Mouse (Mus musculus): ENCODE results near the gene Fezf2. TPM values are rescaled to one million over a fixed set of nuclear protein-coding genes. Genes with fewer than 3 reads are reported as not detected.

Fezf2 gene
- polyA plus RNA-seq, 1 experiment from 2014 or later = 2.8 TPM

- Histone ChIP-seq H3K4me1 (peaks cover 50% of the 10 kb centered on the region), H3K9me3 (no peaks in the 10 kb centered on the region), H3K27me3 (replicated peaks; ENCODE audit: low read depth, poor library complexity, severe bottlenecking) (peaks cover 100% of the 10 kb centered on the region), H3K27ac (replicated peaks) (no peak overlapping the region), H3K4me3 (peak overlapping the region; percentile 50), H3K36me3 (replicated peaks) (no peaks in the 10 kb centered on the region)
- DNase-seq (ENCODE audit: low spot score) = peak; percentile 46
- under 1% methylated on average over 19 of the region's 19 CpGs for WGBS
Observed at GRCm38 (mm10) chr14:12340238-12341074, 7.5 kb downstream of the Fezf2 start.

GRCm38 (mm10) chr14:12338811-12339565, 9.0 kb downstream of the Fezf2 start:
- 1% methylated on average over 10 of the region's 10 CpGs for WGBS
- no peaks in the 10 kb centered on the region for H3K9me3 ChIP-seq
- no peak overlapping the region for H3K27ac ChIP-seq (replicated peaks)
- no peak for DNase-seq (ENCODE audit: low spot score)
- H3K4me3 ChIP-seq = no peak overlapping the region
- peaks cover 100% of the 10 kb centered on the region for H3K27me3 ChIP-seq (replicated peaks; ENCODE audit: low read depth, poor library complexity, severe bottlenecking)
- H3K36me3 ChIP-seq (replicated peaks) = no peaks in the 10 kb centered on the region
- H3K4me1 ChIP-seq = peaks cover 37% of the 10 kb centered on the region

- Histone ChIP-seq H3K36me3 (replicated peaks) (no peaks in the 10 kb centered on the region), H3K27ac (replicated peaks) (no peak overlapping the region), H3K4me3 (no peak overlapping the region), H3K9me3 (no peaks in the 10 kb centered on the region), H3K27me3 (replicated peaks; ENCODE audit: low read depth, poor library complexity, severe bottlenecking) (peaks cover 100% of the 10 kb centered on the region), H3K4me1 (peaks cover 32% of the 10 kb centered on the region)
- WGBS = 1% methylated on average over 16 of the region's 16 CpGs
- peak; percentile 34 for DNase-seq (ENCODE audit: low spot score)
Observed at GRCm38 (mm10) chr14:12337998-12338809, 9.8 kb downstream of the Fezf2 start.

- H3K9me3 ChIP-seq = no peaks in the 10 kb centered on the region
- no peak for DNase-seq (ENCODE audit: low spot score)
- H3K36me3 ChIP-seq (replicated peaks) = no peaks in the 10 kb centered on the region
- peaks cover 27% of the 10 kb centered on the region for H3K4me1 ChIP-seq
- no peak overlapping the region for H3K4me3 ChIP-seq
- peaks cover 100% of the 10 kb centered on the region for H3K27me3 ChIP-seq (replicated peaks; ENCODE audit: low read depth, poor library complexity, severe bottlenecking)
- no peak overlapping the region for H3K27ac ChIP-seq (replicated peaks)
- 3% methylated on average over 8 of the region's 8 CpGs for whole genome bisulfite sequencing
Observed at GRCm38 (mm10) chr14:12337421-12337997, 10.5 kb downstream of the Fezf2 start.

GRCm38 (mm10) chr14:12334925-12335324, 13.1 kb downstream of the Fezf2 start:
- no peak for DNase-seq (ENCODE audit: low spot score)
- Histone ChIP-seq H3K4me3 (no peak overlapping the region), H3K27ac (replicated peaks) (no peak overlapping the region), H3K27me3 (replicated peaks; ENCODE audit: low read depth, poor library complexity, severe bottlenecking) (peaks cover 100% of the 10 kb centered on the region), H3K36me3 (replicated peaks) (no peaks in the 10 kb centered on the region), H3K4me1 (peaks cover 3% of the 10 kb centered on the region; the same call in 1 of the 2 replicates), H3K9me3 (no peaks in the 10 kb centered on the region)
- WGBS = 52% methylated on average over 7 of the region's 7 CpGs

- DNase-seq (ENCODE audit: low spot score) = no peak
- H3K27ac ChIP-seq (replicated peaks) = no peak overlapping the region
- H3K27me3 ChIP-seq (replicated peaks; ENCODE audit: low read depth, poor library complexity, severe bottlenecking) = peaks cover 97% of the 10 kb centered on the region
Observed at GRCm38 (mm10) chr14:12333622-12334021, 14.4 kb downstream of the Fezf2 start.

GRCm38 (mm10) chr14:12303106-12303505, 44.9 kb downstream of the Fezf2 start:
- H3K4me1 ChIP-seq = no peaks in the 10 kb centered on the region
- H3K9me3 ChIP-seq = no peaks in the 10 kb centered on the region
- DNase-seq (ENCODE audit: low spot score) = no peak
- WGBS = 82% methylated on average over 2 of the region's 2 CpGs
- H3K36me3 ChIP-seq (replicated peaks) = 0 out of 2 replicates have a peak, but pooled peaks cover 2% of the 10 kb centered on the region
- H3K27ac ChIP-seq (replicated peaks) = no peak overlapping the region
- H3K4me3 ChIP-seq = no peak overlapping the region
- no peaks in the 10 kb centered on the region for H3K27me3 ChIP-seq (replicated peaks; ENCODE audit: low read depth, poor library complexity, severe bottlenecking)

More at GRCm38 (mm10) chr14:12333622-12334021, 14.4 kb downstream of the Fezf2 start:
- 80% methylated on average over 7 of the region's 7 CpGs for WGBS
- Histone ChIP-seq H3K9me3 (no peaks in the 10 kb centered on the region), H3K4me3 (no peak overlapping the region), H3K36me3 (replicated peaks) (no peaks in the 10 kb centered on the region), H3K4me1 (peaks cover 3% of the 10 kb centered on the region; the same call in 1 of the 2 replicates)

- Histone ChIP-seq H3K27ac (replicated peaks) (no peak overlapping the region), H3K9me3 (no peaks in the 10 kb centered on the region), H3K36me3 (replicated peaks) (0 out of 2 replicates have a peak, but pooled peaks cover 2% of the 10 kb centered on the region), H3K4me3 (no peak overlapping the region), H3K27me3 (replicated peaks; ENCODE audit: low read depth, poor library complexity, severe bottlenecking) (no peaks in the 10 kb centered on the region), H3K4me1 (no peaks in the 10 kb centered on the region)
- WGBS = 68% methylated on average over 3 of the region's 3 CpGs
- DNase-seq (ENCODE audit: low spot score) = no peak
Observed at GRCm38 (mm10) chr14:12300677-12301076, 47.3 kb downstream of the Fezf2 start.

GRCm38 (mm10) chr14:12300275-12300674, 47.7 kb downstream of the Fezf2 start:
- Histone ChIP-seq H3K9me3 (no peaks in the 10 kb centered on the region), H3K27me3 (replicated peaks; ENCODE audit: low read depth, poor library complexity, severe bottlenecking) (no peaks in the 10 kb centered on the region), H3K36me3 (replicated peaks) (0 out of 2 replicates have a peak, but pooled peaks cover 2% of the 10 kb centered on the region), H3K4me1 (no peaks in the 10 kb centered on the region), H3K27ac (replicated peaks) (no peak overlapping the region), H3K4me3 (no peak overlapping the region)
- 70% methylated on average over 4 of the region's 4 CpGs for WGBS
- no peak for DNase-seq (ENCODE audit: low spot score)

- H3K4me1 ChIP-seq = no peaks in the 10 kb centered on the region
- H3K4me3 ChIP-seq = no peak overlapping the region
- no peaks in the 10 kb centered on the region for H3K9me3 ChIP-seq
- H3K27me3 ChIP-seq (replicated peaks; ENCODE audit: low read depth, poor library complexity, severe bottlenecking) = no peaks in the 10 kb centered on the region
- 73% methylated on average over 6 of the region's 6 CpGs for WGBS
- no peak overlapping the region for H3K27ac ChIP-seq (replicated peaks)
- H3K36me3 ChIP-seq (replicated peaks) = 0 out of 2 replicates have a peak, but pooled peaks cover 2% of the 10 kb centered on the region
- DNase-seq (ENCODE audit: low spot score) = no peak
Observed at GRCm38 (mm10) chr14:12299654-12300053, 48.3 kb downstream of the Fezf2 start.

- no peaks in the 10 kb centered on the region for H3K4me1 ChIP-seq
- 0 out of 2 replicates have a peak, but pooled peaks cover 2% of the 10 kb centered on the region for H3K36me3 ChIP-seq (replicated peaks)
- no peak overlapping the region for H3K4me3 ChIP-seq
- no peaks in the 10 kb centered on the region for H3K27me3 ChIP-seq (replicated peaks; ENCODE audit: low read depth, poor library complexity, severe bottlenecking)
- DNase-seq (ENCODE audit: low spot score) = no peak
- H3K9me3 ChIP-seq = no peaks in the 10 kb centered on the region
- no peak overlapping the region for H3K27ac ChIP-seq (replicated peaks)
Observed at GRCm38 (mm10) chr14:12299171-12299570, 48.8 kb downstream of the Fezf2 start.

- Histone ChIP-seq H3K27ac (replicated peaks) (no peak overlapping the region), H3K4me1 (no peaks in the 10 kb centered on the region), H3K9me3 (no peaks in the 10 kb centered on the region), H3K27me3 (replicated peaks; ENCODE audit: low read depth, poor library complexity, severe bottlenecking) (no peaks in the 10 kb centered on the region), H3K36me3 (replicated peaks) (peaks cover 2% of the 10 kb centered on the region; the same call in 1 of the 2 replicates), H3K4me3 (no peak overlapping the region)
- no peak for DNase-seq (ENCODE audit: low spot score)
- 94% methylated on average over 7 of the region's 7 CpGs for WGBS
Observed at GRCm38 (mm10) chr14:12296391-12296790, 51.6 kb downstream of the Fezf2 start.

All from embryonic facial prominence, embryonic 10.5 days (tissue).